Mouse (Mus musculus) hindbrain, embryonic 15.5 days (tissue): ENCODE data around the gene BC051142. TPM values are rescaled to one million over a fixed set of nuclear protein-coding genes. Genes with fewer than 3 reads are reported as not detected.
A peak's percentile ranks its signal among the peaks of the same experiment; 100 is the strongest.

Experiments used
- ATAC-seq: fragments of 200-750 bp; cut with Nextera tagmentation; 2 replicates; pipeline ENCODE4 v1.8.0; 2017; ENCODE audit warnings: low read depth, moderate number of reproducible peaks, moderate TSS enrichment; ENCODE audit not compliant: low FRiP score
- H3K27ac ChIP-seq: fragments of 300-500 bp; sonication (generic); replicated peaks from 2 replicates; pipeline ENCODE4 v1.5.1; 2015; ENCODE audit warnings: mild to moderate bottlenecking, inconsistent platforms
- H3K27me3 ChIP-seq: fragments of 300-500 bp; sonication (generic); 2 replicates; pipeline ENCODE4 v1.6.1; 2015; ENCODE audit warnings: control low read depth, inconsistent platforms
- H3K36me3 ChIP-seq: fragments of 300-500 bp; sonication (generic); 2 replicates; pipeline ENCODE4 v1.6.1; 2015; ENCODE audit warnings: control low read depth, inconsistent platforms
- H3K4me1 ChIP-seq: fragments of 300-500 bp; sonication (generic); replicated peaks from 2 replicates; pipeline ENCODE4 v1.6.1; 2015; ENCODE audit warnings: control low read depth, inconsistent platforms
- H3K4me2 ChIP-seq: fragments of 300-500 bp; sonication (generic); 2 replicates; pipeline ENCODE4 v1.6.1; 2015; ENCODE audit warnings: moderate library complexity, mild to moderate bottlenecking, inconsistent platforms
- H3K4me3 ChIP-seq: fragments of 300-500 bp; sonication (generic); 2 replicates; pipeline ENCODE4 v1.5.1; 2015; ENCODE audit warnings: mild to moderate bottlenecking, inconsistent platforms
- H3K9ac ChIP-seq: fragments of 300-500 bp; sonication (generic); 2 replicates; pipeline ENCODE4 v1.6.1; 2015; ENCODE audit warnings: inconsistent platforms
- H3K9me3 ChIP-seq: fragments of 300-500 bp; sonication (generic); 2 replicates; pipeline ENCODE4 v1.6.1; 2016; ENCODE audit warnings: control low read depth, inconsistent platforms
- WGBS: fragments of 180-500 bp; shearing (Covaris S2); methylation state at CpG from one replicate; pipeline ENCODE4 v1.1.7; 2015; 5-methylcytosine and 5-hydroxymethylcytosine counted together
- polyA plus RNA-seq: library from polyadenylated mRNA; unstranded; fragments of >200 nt; fragmentation: Nextera tagmentation; extraction: Ambion mirVana; gene quantifications from 2 replicates; pipeline ENCODE4 v1.2.1, GENCODE M21; 2015

The BC051142 gene
- 4.8 and 5.5 TPM in 2 replicates for polyA plus RNA-seq

- Histone ChIP-seq H3K27ac (peak within 1 kb of the TSS; percentile 97), H3K4me3 (peak within 1 kb of the TSS; percentile 51), H3K9ac (peak within 1 kb of the TSS; percentile 69), H3K9me3 (no peaks in the 10 kb centered on the region), H3K4me2 (peak within 1 kb of the TSS; percentile 61), H3K4me1 (peaks cover 4% of the 10 kb centered on the region; the same call in 1 of the 2 replicates), H3K36me3 (no peaks in the 10 kb centered on the region), H3K27me3 (no peaks in the 10 kb centered on the region)
- 17% methylated on average over 34 of the region's 34 CpGs for WGBS
- ATAC-seq: peak; percentile 97
Measured at GRCm38 (mm10) chr17:34398711-34399393, at the start of gene BC051142. Gene BC051142, plus strand, starts transcription at chr17:34398820.

GRCm38 (mm10) chr17:34349429-34349828, 49.2 kb upstream of the BC051142 start:
- ATAC-seq: peak; percentile 11; the same call in 1 of the 2 replicates
- Histone ChIP-seq H3K27me3 (no peaks in the 10 kb centered on the region), H3K9ac (no peak overlapping the region), H3K9me3 (no peaks in the 10 kb centered on the region), H3K27ac (no peak overlapping the region), H3K36me3 (no peaks in the 10 kb centered on the region), H3K4me2 (no peak overlapping the region), H3K4me3 (no peak overlapping the region), H3K4me1 (no peaks in the 10 kb centered on the region)
- WGBS: 3% methylated on average over 4 of the region's 4 CpGs

- no peak for ATAC-seq
- Histone ChIP-seq H3K9me3 (no peaks in the 10 kb centered on the region), H3K4me2 (no peak within 1 kb of the TSS), H3K9ac (no peak within 1 kb of the TSS), H3K27me3 (no peaks in the 10 kb centered on the region), H3K4me1 (no peaks in the 10 kb centered on the region), H3K4me3 (no peak within 1 kb of the TSS), H3K27ac (no peak within 1 kb of the TSS), H3K36me3 (no peaks in the 10 kb centered on the region)
- WGBS: 88% methylated on average over 5 of the region's 5 CpGs
Measured at GRCm38 (mm10) chr17:34354539-34354938, 44.1 kb upstream of the BC051142 start, which contains the start of gene Btnl2. Gene Btnl2, plus strand, starts transcription at chr17:34354822.

- no peak overlapping the region for H3K27ac ChIP-seq
- no peaks in the 10 kb centered on the region for H3K4me1 ChIP-seq
- 94% methylated on average over 1 of the region's 1 CpGs for WGBS
- no peaks in the 10 kb centered on the region for H3K36me3 ChIP-seq
- no peak overlapping the region for H3K4me3 ChIP-seq
- no peak for ATAC-seq
- H3K9ac ChIP-seq: no peak overlapping the region
- no peak overlapping the region for H3K4me2 ChIP-seq
- no peaks in the 10 kb centered on the region for H3K27me3 ChIP-seq
- H3K9me3 ChIP-seq: no peaks in the 10 kb centered on the region
Measured at GRCm38 (mm10) chr17:34354940-34355339, 43.7 kb upstream of the BC051142 start.

GRCm38 (mm10) chr17:34362954-34363546, 35.6 kb upstream of the BC051142 start:
- Histone ChIP-seq H3K27me3 (no peaks in the 10 kb centered on the region), H3K36me3 (no peaks in the 10 kb centered on the region), H3K27ac (no peak overlapping the region), H3K4me2 (no peak overlapping the region), H3K4me1 (no peaks in the 10 kb centered on the region), H3K4me3 (no peak overlapping the region), H3K9me3 (no peaks in the 10 kb centered on the region), H3K9ac (no peak overlapping the region)
- WGBS: 85% methylated on average over 15 of the region's 15 CpGs
- no peak for ATAC-seq

GRCm38 (mm10) chr17:34363676-34364310, 34.8 kb upstream of the BC051142 start:
- Histone ChIP-seq H3K4me2 (no peak overlapping the region), H3K27ac (no peak overlapping the region), H3K9me3 (no peaks in the 10 kb centered on the region), H3K4me3 (no peak overlapping the region), H3K9ac (no peak overlapping the region), H3K4me1 (no peaks in the 10 kb centered on the region), H3K36me3 (no peaks in the 10 kb centered on the region), H3K27me3 (no peaks in the 10 kb centered on the region)
- WGBS: 82% methylated on average over 3 of the region's 3 CpGs
- ATAC-seq: no peak

- Histone ChIP-seq H3K4me1 (no peaks in the 10 kb centered on the region), H3K4me3 (no peak overlapping the region), H3K9me3 (no peaks in the 10 kb centered on the region), H3K27ac (no peak overlapping the region), H3K27me3 (no peaks in the 10 kb centered on the region), H3K4me2 (no peak overlapping the region), H3K9ac (no peak overlapping the region), H3K36me3 (no peaks in the 10 kb centered on the region)
- ATAC-seq: no peak
- 79% methylated on average over 10 of the region's 10 CpGs for WGBS
Measured at GRCm38 (mm10) chr17:34365031-34365430, 33.6 kb upstream of the BC051142 start.

GRCm38 (mm10) chr17:34370563-34370962, 28.1 kb upstream of the BC051142 start:
- H3K27ac ChIP-seq: no peak overlapping the region
- ATAC-seq: no peak
- H3K4me1 ChIP-seq: no peaks in the 10 kb centered on the region
- whole genome bisulfite sequencing: 82% methylated on average over 4 of the region's 4 CpGs
- no peaks in the 10 kb centered on the region for H3K27me3 ChIP-seq
- H3K4me3 ChIP-seq: no peak overlapping the region
- no peaks in the 10 kb centered on the region for H3K9me3 ChIP-seq
- H3K36me3 ChIP-seq: no peaks in the 10 kb centered on the region
- no peak overlapping the region for H3K4me2 ChIP-seq
- H3K9ac ChIP-seq: no peak overlapping the region

- Histone ChIP-seq H3K9me3 (no peaks in the 10 kb centered on the region), H3K4me3 (no peak overlapping the region), H3K36me3 (no peaks in the 10 kb centered on the region), H3K27me3 (no peaks in the 10 kb centered on the region), H3K9ac (no peak overlapping the region), H3K4me1 (no peaks in the 10 kb centered on the region), H3K4me2 (no peak overlapping the region), H3K27ac (no peak overlapping the region)
- ATAC-seq: no peak
- 86% methylated on average over 6 of the region's 6 CpGs for WGBS
Measured at GRCm38 (mm10) chr17:34373055-34373709, 25.4 kb upstream of the BC051142 start.

- H3K9ac ChIP-seq: no peak within 1 kb of the TSS
- H3K4me1 ChIP-seq: no peaks in the 10 kb centered on the region
- no peak within 1 kb of the TSS for H3K27ac ChIP-seq
- WGBS: 79% methylated on average over 2 of the region's 2 CpGs
- no peak for ATAC-seq
- H3K4me2 ChIP-seq: no peak within 1 kb of the TSS
- H3K27me3 ChIP-seq: no peaks in the 10 kb centered on the region
- no peaks in the 10 kb centered on the region for H3K36me3 ChIP-seq
- H3K9me3 ChIP-seq: no peaks in the 10 kb centered on the region
- H3K4me3 ChIP-seq: no peak within 1 kb of the TSS
Measured at GRCm38 (mm10) chr17:34376847-34377246, 21.8 kb upstream of the BC051142 start, which contains the start of gene Btnl1. Gene Btnl1, plus strand, starts transcription at chr17:34377132.

- no peak for ATAC-seq
- no peak overlapping the region for H3K27ac ChIP-seq
- H3K4me2 ChIP-seq: no peak overlapping the region
- 65% methylated on average over 6 of the region's 6 CpGs for WGBS
- no peaks in the 10 kb centered on the region for H3K27me3 ChIP-seq
- no peaks in the 10 kb centered on the region for H3K9me3 ChIP-seq
- H3K36me3 ChIP-seq: no peaks in the 10 kb centered on the region
- H3K4me1 ChIP-seq: no peaks in the 10 kb centered on the region
- no peak overlapping the region for H3K9ac ChIP-seq
- H3K4me3 ChIP-seq: no peak overlapping the region
Measured at GRCm38 (mm10) chr17:34377450-34378209, 21.0 kb upstream of the BC051142 start.
